Mouse (Mus musculus): ENCODE results near the gene Wnt3a. TPM values are rescaled to one million over a fixed set of nuclear protein-coding genes. Genes with fewer than 3 reads are reported as not detected.
"Not testable (repeated sequence)": the region's sequence is repeated elsewhere in the genome, so short reads cannot be mapped to it uniquely, and the experiment has no call there.

Wnt3a gene
- total and polyA plus RNA-seq, 2 experiments from 2014 or later: 0.16 TPM; not detected in 1

GRCm38 (mm10) chr11:59218389-59218998, 72.1 kb downstream of the Wnt3a start:
- peaks cover 1% of the 10 kb centered on the region; the same call in 1 of the 2 replicates for H3K4me1 ChIP-seq (ENCODE audit: insufficient read depth, low read length)
- no peak overlapping the region for H3K27ac ChIP-seq (ENCODE audit: low read depth, low read length)
- H3K36me3 ChIP-seq (ENCODE audit: insufficient read depth, low read length): peaks cover 4% of the 10 kb centered on the region; the same call in 1 of the 2 replicates
- no peaks in the 10 kb centered on the region for H3K9me3 ChIP-seq (ENCODE audit: low read length)
- H3K4me2 ChIP-seq (ENCODE audit: low read depth, low read length, poor library complexity, severe bottlenecking): no peak overlapping the region
- no peaks in the 10 kb centered on the region for H3K27me3 ChIP-seq (ENCODE audit: insufficient read depth, low read length)
- no peak for DNase-seq (ENCODE audit: low spot score)
- WGBS: 89% methylated on average over 4 of the region's 4 CpGs
- no peak overlapping the region for H3K4me3 ChIP-seq (ENCODE audit: low read depth, low read length)
- ATAC-seq (ENCODE audit: low FRiP score): no peak
- no peak for TF ChIP-seq CTCF (IDR thresholded peaks at IDR 0.05)
- no peak overlapping the region for H3K9ac ChIP-seq (replicated peaks; ENCODE audit: low read length, poor library complexity, severe bottlenecking)

- no peaks in the 10 kb centered on the region for H3K9me3 ChIP-seq (ENCODE audit: low read length)
- no peak for TF ChIP-seq CTCF (IDR thresholded peaks at IDR 0.05)
- H3K4me3 ChIP-seq (ENCODE audit: low read depth, low read length): no peak overlapping the region
- H3K36me3 ChIP-seq (ENCODE audit: insufficient read depth, low read length): peaks cover 10% of the 10 kb centered on the region
- H3K27me3 ChIP-seq (ENCODE audit: insufficient read depth, low read length): no peaks in the 10 kb centered on the region
- no peaks in the 10 kb centered on the region; the same call in 1 of the 2 replicates for H3K4me1 ChIP-seq (ENCODE audit: insufficient read depth, low read length)
- DNase-seq (ENCODE audit: low spot score): no peak
- ATAC-seq (ENCODE audit: low FRiP score): no peak
- H3K27ac ChIP-seq (ENCODE audit: low read depth, low read length): no peak overlapping the region
- no peak overlapping the region for H3K4me2 ChIP-seq (ENCODE audit: low read depth, low read length, poor library complexity, severe bottlenecking)
- H3K9ac ChIP-seq (replicated peaks; ENCODE audit: low read length, poor library complexity, severe bottlenecking): no peak overlapping the region
- 87% methylated on average over 3 of the region's 3 CpGs for WGBS
Observed at GRCm38 (mm10) chr11:59216955-59217354, 73.6 kb downstream of the Wnt3a start.

- Histone ChIP-seq H3K27me3 (ENCODE audit: insufficient read depth, low read length) (no peaks in the 10 kb centered on the region), H3K9me3 (ENCODE audit: low read length) (no peaks in the 10 kb centered on the region), H3K4me2 (ENCODE audit: low read depth, low read length, poor library complexity, severe bottlenecking) (no peak overlapping the region), H3K9ac (replicated peaks; ENCODE audit: low read length, poor library complexity, severe bottlenecking) (no peak overlapping the region), H3K27ac (ENCODE audit: low read depth, low read length) (no peak overlapping the region), H3K36me3 (ENCODE audit: insufficient read depth, low read length) (peaks cover 24% of the 10 kb centered on the region), H3K4me1 (ENCODE audit: insufficient read depth, low read length) (no peaks in the 10 kb centered on the region), H3K4me3 (ENCODE audit: low read depth, low read length) (no peak overlapping the region)
- no peak for TF ChIP-seq CTCF (IDR thresholded peaks at IDR 0.05)
- 91% methylated on average over 12 of the region's 12 CpGs for WGBS
- ATAC-seq (ENCODE audit: low FRiP score): no peak
- DNase-seq (ENCODE audit: low spot score): no peak
Observed at GRCm38 (mm10) chr11:59212892-59213494, 77.6 kb downstream of the Wnt3a start.

- H3K27ac ChIP-seq (ENCODE audit: low read depth, low read length): not testable (repeated sequence)
Observed at GRCm38 (mm10) chr11:59212320-59212719, 78.2 kb downstream of the Wnt3a start.

GRCm38 (mm10) chr11:59211561-59211960, 79.0 kb downstream of the Wnt3a start:
- H3K36me3 ChIP-seq (ENCODE audit: insufficient read depth, low read length): peaks cover 24% of the 10 kb centered on the region
- H3K4me1 ChIP-seq (ENCODE audit: insufficient read depth, low read length); DNase-seq (ENCODE audit: low spot score); H3K9me3 ChIP-seq (ENCODE audit: low read length); H3K4me2 ChIP-seq (ENCODE audit: low read depth, low read length, poor library complexity, severe bottlenecking); H3K27ac ChIP-seq (ENCODE audit: low read depth, low read length); ATAC-seq (ENCODE audit: low FRiP score); H3K27me3 ChIP-seq (ENCODE audit: insufficient read depth, low read length); H3K4me3 ChIP-seq (ENCODE audit: low read depth, low read length); H3K9ac ChIP-seq (replicated peaks; ENCODE audit: low read length, poor library complexity, severe bottlenecking): not testable (repeated sequence)
- WGBS: 92% methylated on average over 9 of the region's 9 CpGs

More at GRCm38 (mm10) chr11:59212320-59212719, 78.2 kb downstream of the Wnt3a start:
- not testable (repeated sequence) for H3K9ac ChIP-seq (replicated peaks; ENCODE audit: low read length, poor library complexity, severe bottlenecking); H3K4me3 ChIP-seq (ENCODE audit: low read depth, low read length); DNase-seq (ENCODE audit: low spot score); H3K4me2 ChIP-seq (ENCODE audit: low read depth, low read length, poor library complexity, severe bottlenecking); H3K4me1 ChIP-seq (ENCODE audit: insufficient read depth, low read length); H3K27me3 ChIP-seq (ENCODE audit: insufficient read depth, low read length); ATAC-seq (ENCODE audit: low FRiP score); H3K9me3 ChIP-seq (ENCODE audit: low read length)
- H3K36me3 ChIP-seq (ENCODE audit: insufficient read depth, low read length): peaks cover 24% of the 10 kb centered on the region
- WGBS: 84% methylated on average over 12 of the region's 12 CpGs

- no peak for TF ChIP-seq CTCF (IDR thresholded peaks at IDR 0.05)
- no peaks in the 10 kb centered on the region for H3K4me1 ChIP-seq (ENCODE audit: insufficient read depth, low read length)
- no peak overlapping the region for H3K27ac ChIP-seq (ENCODE audit: low read depth, low read length)
- H3K27me3 ChIP-seq (ENCODE audit: insufficient read depth, low read length): no peaks in the 10 kb centered on the region
- no peak overlapping the region for H3K4me2 ChIP-seq (ENCODE audit: low read depth, low read length, poor library complexity, severe bottlenecking)
- peaks cover 30% of the 10 kb centered on the region for H3K36me3 ChIP-seq (ENCODE audit: insufficient read depth, low read length)
- DNase-seq (ENCODE audit: low spot score) (no peak), ATAC-seq (ENCODE audit: low FRiP score) (no peak)
- WGBS: 82% methylated on average over 4 of the region's 4 CpGs
- no peak overlapping the region for H3K9ac ChIP-seq (replicated peaks; ENCODE audit: low read length, poor library complexity, severe bottlenecking)
- H3K4me3 ChIP-seq (ENCODE audit: low read depth, low read length): no peak overlapping the region
- no peaks in the 10 kb centered on the region for H3K9me3 ChIP-seq (ENCODE audit: low read length)
Observed at GRCm38 (mm10) chr11:59210020-59210419, 80.5 kb downstream of the Wnt3a start.
